Mouse (Mus musculus): ENCODE measurements around the gene Pcx. TPM values are rescaled to one million over a fixed set of nuclear protein-coding genes. Genes with fewer than 3 reads are reported as not detected.

Gene Pcx
- polyA plus RNA-seq, 1 experiment from 2014 or later, result 16.7 TPM

GRCm38 (mm10) chr19:4492526-4493296 is 17.6 kb upstream of the Pcx start:
- Histone ChIP-seq H3K27ac (ENCODE audit: low read depth, low read length) (no peak overlapping the region), H3K4me3 (ENCODE audit: low read length) (no peak overlapping the region), H3K4me1 (ENCODE audit: control insufficient read depth, insufficient read depth, low read length) (peaks cover 1% of the 10 kb centered on the region; the same call in 1 of the 2 replicates), H3K9me3 (ENCODE audit: control insufficient read depth, low read length) (no peaks in the 10 kb centered on the region), H3K4me2 (replicated peaks; ENCODE audit: low read depth, low read length) (no peak overlapping the region), H3K27me3 (ENCODE audit: control insufficient read depth, insufficient read depth, low read length) (no peaks in the 10 kb centered on the region), H3K36me3 (ENCODE audit: control insufficient read depth, insufficient read depth, low read length) (no peaks in the 10 kb centered on the region), H3K9ac (ENCODE audit: low read depth, low read length) (no peak overlapping the region)
- no peak for ATAC-seq (ENCODE audit: low FRiP score, low TSS enrichment)
- WGBS, result 56% methylated on average over 9 of the region's 9 CpGs

DNA sequence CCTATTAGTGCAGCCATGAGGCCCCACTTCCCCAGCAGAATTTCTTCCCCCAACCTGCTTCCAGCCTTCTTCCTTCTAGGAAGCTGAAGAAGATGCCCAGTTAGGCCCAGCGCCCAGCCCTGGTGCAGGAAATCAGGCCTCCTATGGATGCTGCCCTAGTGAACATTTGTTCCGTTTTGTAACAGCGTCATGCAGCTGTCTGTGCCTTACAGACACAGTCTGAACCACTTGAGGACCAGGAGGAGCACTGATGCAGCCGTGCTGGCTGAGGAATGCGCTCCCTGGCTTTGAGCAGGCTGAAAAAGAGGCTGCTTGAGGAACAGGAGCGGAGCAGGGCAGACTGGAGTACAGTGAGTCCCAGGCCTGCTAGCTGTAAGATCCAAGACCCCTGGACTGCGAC is 15.6 kb upstream of the Pcx start:
- no peaks in the 10 kb centered on the region for H3K9me3 ChIP-seq (ENCODE audit: control insufficient read depth, low read length)
- H3K4me3 ChIP-seq (ENCODE audit: low read length), result no peak overlapping the region
- no peaks in the 10 kb centered on the region for H3K27me3 ChIP-seq (ENCODE audit: control insufficient read depth, insufficient read depth, low read length)
- no peak overlapping the region for H3K9ac ChIP-seq (ENCODE audit: low read depth, low read length)
- no peak overlapping the region for H3K4me2 ChIP-seq (replicated peaks; ENCODE audit: low read depth, low read length)
- peaks cover 4% of the 10 kb centered on the region; the same call in 1 of the 2 replicates for H3K4me1 ChIP-seq (ENCODE audit: control insufficient read depth, insufficient read depth, low read length)
- no peak overlapping the region for H3K27ac ChIP-seq (ENCODE audit: low read depth, low read length)
- no peak for ATAC-seq (ENCODE audit: low FRiP score, low TSS enrichment)
- WGBS, result 69% methylated on average over 7 of the region's 7 CpGs
- no peaks in the 10 kb centered on the region for H3K36me3 ChIP-seq (ENCODE audit: control insufficient read depth, insufficient read depth, low read length)

DNA sequence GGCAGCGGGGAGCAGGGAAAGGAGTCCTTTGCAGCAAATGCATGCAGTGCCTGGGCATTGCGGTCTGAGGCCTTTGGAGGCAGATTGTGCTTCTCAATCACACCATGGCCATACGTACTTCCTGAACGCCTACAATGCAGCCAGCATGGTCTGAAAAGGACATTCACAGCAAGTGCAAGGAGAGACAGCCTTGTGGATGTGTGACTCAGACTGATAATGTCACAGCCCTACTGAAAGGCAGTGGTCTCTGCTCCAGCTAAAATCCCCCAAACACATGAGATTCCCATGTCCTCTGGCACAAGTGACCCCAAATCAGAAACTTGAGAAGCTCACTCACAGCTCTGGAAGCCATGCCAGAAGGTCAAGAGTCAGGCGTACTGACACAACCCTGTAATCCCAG is 14.5 kb upstream of the Pcx start:
- H3K27me3 ChIP-seq (ENCODE audit: control insufficient read depth, insufficient read depth, low read length), result no peaks in the 10 kb centered on the region

GRCm38 (mm10) chr19:4496535-4497262 is 13.6 kb upstream of the Pcx start:
- H3K36me3 ChIP-seq (ENCODE audit: control insufficient read depth, insufficient read depth, low read length), result no peaks in the 10 kb centered on the region
- H3K9me3 ChIP-seq (ENCODE audit: control insufficient read depth, low read length), result no peaks in the 10 kb centered on the region
- no peaks in the 10 kb centered on the region for H3K27me3 ChIP-seq (ENCODE audit: control insufficient read depth, insufficient read depth, low read length)
- no peak for ATAC-seq (ENCODE audit: low FRiP score, low TSS enrichment)
- no peak overlapping the region for H3K9ac ChIP-seq (ENCODE audit: low read depth, low read length)
- no peak overlapping the region for H3K27ac ChIP-seq (ENCODE audit: low read depth, low read length)
- 89% methylated on average over 3 of the region's 3 CpGs for WGBS
- H3K4me3 ChIP-seq (ENCODE audit: low read length), result no peak overlapping the region
- H3K4me2 ChIP-seq (replicated peaks; ENCODE audit: low read depth, low read length), result no peak overlapping the region
- H3K4me1 ChIP-seq (ENCODE audit: control insufficient read depth, insufficient read depth, low read length), result peaks cover 4% of the 10 kb centered on the region; the same call in 1 of the 2 replicates

More for the DNA sequence above, 14.5 kb upstream of the Pcx start:
- no peak for ATAC-seq (ENCODE audit: low FRiP score, low TSS enrichment)
- H3K27ac ChIP-seq (ENCODE audit: low read depth, low read length), result no peak overlapping the region
- peaks cover 4% of the 10 kb centered on the region; the same call in 1 of the 2 replicates for H3K4me1 ChIP-seq (ENCODE audit: control insufficient read depth, insufficient read depth, low read length)
- H3K36me3 ChIP-seq (ENCODE audit: control insufficient read depth, insufficient read depth, low read length), result no peaks in the 10 kb centered on the region
- H3K4me2 ChIP-seq (replicated peaks; ENCODE audit: low read depth, low read length), result no peak overlapping the region
- 84% methylated on average over 5 of the region's 5 CpGs for WGBS
- H3K4me3 ChIP-seq (ENCODE audit: low read length), result no peak overlapping the region
- no peak overlapping the region for H3K9ac ChIP-seq (ENCODE audit: low read depth, low read length)
- no peaks in the 10 kb centered on the region for H3K9me3 ChIP-seq (ENCODE audit: control insufficient read depth, low read length)

- H3K9me3 ChIP-seq (ENCODE audit: control insufficient read depth, low read length), result no peaks in the 10 kb centered on the region
- H3K4me2 ChIP-seq (replicated peaks; ENCODE audit: low read depth, low read length), result no peak overlapping the region
- H3K4me1 ChIP-seq (ENCODE audit: control insufficient read depth, insufficient read depth, low read length), result peaks cover 4% of the 10 kb centered on the region; the same call in 1 of the 2 replicates
- peak overlapping the region; percentile 1; the same call in 1 of the 2 replicates for H3K9ac ChIP-seq (ENCODE audit: low read depth, low read length)
- H3K36me3 ChIP-seq (ENCODE audit: control insufficient read depth, insufficient read depth, low read length), result no peaks in the 10 kb centered on the region
- no peak overlapping the region for H3K27ac ChIP-seq (ENCODE audit: low read depth, low read length)
- no peak overlapping the region for H3K4me3 ChIP-seq (ENCODE audit: low read length)
- 6% methylated on average over 4 of the region's 4 CpGs for WGBS
- H3K27me3 ChIP-seq (ENCODE audit: control insufficient read depth, insufficient read depth, low read length), result no peaks in the 10 kb centered on the region
- ATAC-seq (ENCODE audit: low FRiP score, low TSS enrichment), result peak; percentile 50; the same call in 1 of the 2 replicates
Observed at GRCm38 (mm10) chr19:4497263-4497973, 12.9 kb upstream of the Pcx start.

DNA sequence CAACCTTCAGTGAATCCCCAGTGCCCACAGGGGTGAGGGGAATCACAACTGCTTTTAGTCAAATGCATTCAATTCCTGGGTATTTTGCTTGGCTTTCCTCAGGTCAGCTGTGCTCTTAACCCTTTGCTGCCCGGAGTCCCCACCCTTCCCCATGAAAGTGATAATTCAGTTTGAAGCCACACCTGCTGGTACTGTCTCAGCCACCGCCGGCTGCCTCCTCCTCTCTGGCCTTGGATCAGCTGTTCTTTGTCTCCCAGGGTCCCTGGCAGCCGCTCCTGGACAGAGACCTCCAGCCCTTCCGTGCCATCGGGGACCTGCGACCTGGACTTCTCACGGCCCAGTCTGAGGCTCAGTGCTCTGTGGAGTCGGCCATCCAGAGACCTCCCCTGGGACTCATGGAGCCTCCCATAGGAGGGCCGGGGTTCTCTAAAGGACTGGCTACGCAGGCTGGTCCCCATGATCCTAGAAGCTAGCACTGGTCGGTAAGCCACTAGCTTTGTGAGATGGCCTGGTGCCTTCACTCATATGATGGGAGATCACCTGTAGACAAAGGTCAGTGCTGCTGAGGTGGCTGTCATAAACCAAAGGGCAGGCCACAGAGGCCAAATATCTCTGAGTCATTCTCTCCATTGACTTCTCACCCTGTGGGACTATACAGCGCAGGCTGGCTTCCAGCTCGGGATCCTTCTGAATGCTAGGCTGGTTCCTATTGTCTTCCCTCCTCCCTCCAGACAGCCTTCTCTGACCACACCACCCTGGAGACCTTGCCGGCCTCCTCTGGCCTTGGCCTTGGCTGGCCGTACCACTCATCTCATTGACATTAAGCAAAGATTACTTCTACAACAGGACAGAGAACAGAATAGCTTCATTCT is 12.0 kb upstream of the Pcx start, which contains the start of gene 2010003K11Rik:
Gene 2010003K11Rik (minus strand): TSS at position 522 of the 872 bp plus-strand sequence.
- peak within 1 kb of the TSS; percentile 1; the same call in 1 of the 2 replicates for H3K9ac ChIP-seq (ENCODE audit: low read depth, low read length)
- no peaks in the 10 kb centered on the region for H3K36me3 ChIP-seq (ENCODE audit: control insufficient read depth, insufficient read depth, low read length)
- H3K9me3 ChIP-seq (ENCODE audit: control insufficient read depth, low read length), result no peaks in the 10 kb centered on the region
- peaks cover 4% of the 10 kb centered on the region; the same call in 1 of the 2 replicates for H3K4me1 ChIP-seq (ENCODE audit: control insufficient read depth, insufficient read depth, low read length)
- no peak within 1 kb of the TSS for H3K4me2 ChIP-seq (replicated peaks; ENCODE audit: low read depth, low read length)
- H3K27ac ChIP-seq (ENCODE audit: low read depth, low read length), result no peak within 1 kb of the TSS
- H3K4me3 ChIP-seq (ENCODE audit: low read length), result no peak within 1 kb of the TSS
- 60% methylated on average over 16 of the region's 16 CpGs for WGBS
- ATAC-seq (ENCODE audit: low FRiP score, low TSS enrichment), result 0 out of 2 replicates have a peak, but pooled peaks have one; percentile 38
- no peaks in the 10 kb centered on the region for H3K27me3 ChIP-seq (ENCODE audit: control insufficient read depth, insufficient read depth, low read length)

DNA sequence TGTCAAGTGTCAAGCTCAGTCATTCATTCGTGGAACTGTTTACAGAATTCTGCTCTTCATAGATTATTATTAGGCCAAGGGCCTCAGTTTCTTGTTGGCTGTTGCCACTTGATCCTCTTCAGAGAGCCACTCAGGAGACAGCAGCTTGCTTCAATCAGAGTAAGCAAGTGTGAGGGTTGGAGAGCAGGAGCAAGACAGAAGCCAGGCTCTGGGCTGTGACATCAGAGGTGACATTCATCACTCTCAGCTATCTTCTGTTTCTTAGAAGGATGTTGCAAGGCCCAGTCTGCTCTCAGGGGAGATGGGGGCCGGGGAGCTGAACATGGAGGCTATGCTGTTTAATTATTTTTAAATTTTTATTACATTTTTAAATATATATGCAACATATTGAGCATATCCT is 7.6 kb upstream of the Pcx start:
- no peak for ATAC-seq (ENCODE audit: low FRiP score, low TSS enrichment)
- WGBS, result 71% methylated on average over 2 of the region's 2 CpGs
- no peaks in the 10 kb centered on the region for H3K36me3 ChIP-seq (ENCODE audit: control insufficient read depth, insufficient read depth, low read length)

GRCm38 (mm10) chr19:4504830-4505229 is 5.4 kb upstream of the Pcx start:
- H3K27me3 ChIP-seq (ENCODE audit: control insufficient read depth, insufficient read depth, low read length), result no peaks in the 10 kb centered on the region
- no peaks in the 10 kb centered on the region for H3K36me3 ChIP-seq (ENCODE audit: control insufficient read depth, insufficient read depth, low read length)
- no peaks in the 10 kb centered on the region for H3K4me1 ChIP-seq (ENCODE audit: control insufficient read depth, insufficient read depth, low read length)
- no peaks in the 10 kb centered on the region for H3K9me3 ChIP-seq (ENCODE audit: control insufficient read depth, low read length)
- no peak overlapping the region for H3K4me2 ChIP-seq (replicated peaks; ENCODE audit: low read depth, low read length)
- no peak overlapping the region for H3K9ac ChIP-seq (ENCODE audit: low read depth, low read length)
- no peak for ATAC-seq (ENCODE audit: low FRiP score, low TSS enrichment)
- H3K4me3 ChIP-seq (ENCODE audit: low read length), result no peak overlapping the region
- H3K27ac ChIP-seq (ENCODE audit: low read depth, low read length), result no peak overlapping the region
- WGBS, result 91% methylated on average over 1 of the region's 1 CpGs

More for the DNA sequence above, 7.6 kb upstream of the Pcx start:
- Histone ChIP-seq H3K4me2 (replicated peaks; ENCODE audit: low read depth, low read length) (no peak overlapping the region), H3K4me3 (ENCODE audit: low read length) (no peak overlapping the region), H3K9me3 (ENCODE audit: control insufficient read depth, low read length) (no peaks in the 10 kb centered on the region), H3K9ac (ENCODE audit: low read depth, low read length) (no peak overlapping the region), H3K4me1 (ENCODE audit: control insufficient read depth, insufficient read depth, low read length) (peaks cover 3% of the 10 kb centered on the region; the same call in 1 of the 2 replicates), H3K27ac (ENCODE audit: low read depth, low read length) (no peak overlapping the region), H3K27me3 (ENCODE audit: control insufficient read depth, insufficient read depth, low read length) (no peaks in the 10 kb centered on the region)
